In the genomic region with DNA sequence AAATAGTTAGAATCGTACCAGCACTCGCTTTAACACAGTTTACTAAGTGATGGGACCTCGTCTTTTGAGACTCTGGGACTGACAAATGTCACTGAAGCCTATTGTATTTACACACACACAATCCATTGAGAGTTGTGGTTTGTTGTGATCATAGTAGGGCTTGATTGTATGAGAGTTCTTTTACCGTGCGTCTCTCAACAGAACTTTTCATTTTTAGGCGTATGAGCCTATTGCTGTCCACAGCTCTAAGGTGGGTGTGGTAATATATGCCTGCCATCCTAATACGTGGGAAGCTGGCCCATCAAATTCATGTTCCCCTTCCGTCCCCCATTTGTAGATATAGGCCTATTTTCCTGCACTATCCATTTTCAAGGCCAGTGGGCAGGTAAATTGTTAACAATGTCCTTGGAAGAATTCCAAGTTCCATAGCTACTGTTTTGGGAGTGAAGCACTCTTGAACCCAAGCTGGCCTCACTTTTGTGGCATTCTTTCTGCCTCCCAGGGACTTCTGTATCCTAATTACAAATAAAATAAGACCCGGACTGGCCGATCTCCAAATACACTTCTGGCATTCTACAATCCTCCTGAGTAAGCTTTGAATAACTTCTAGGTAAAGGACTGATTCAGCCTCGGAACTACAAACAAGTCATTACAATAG, we compare ENCODE assay signal across 8 mouse cellular contexts. TPM values are rescaled to one million over a fixed set of nuclear protein-coding genes. Genes with fewer than 3 reads are reported as not detected.
DNase-seq lines count a peak whose midpoint lies in the region; ATAC-seq and TF ChIP-seq lines count a peak whose summit lies in the region.

No protein-coding gene starts in this region.

- peaks cover 9% of the 10 kb centered on the region for H3K4me1 ChIP-seq in heart, adult 2 months (ENCODE audit: control insufficient read depth, insufficient read depth, low read length)
- peaks cover 18% of the 10 kb centered on the region for H3K4me1 ChIP-seq in embryonic facial prominence, embryonic 14.5 days (ENCODE audit: control insufficient read depth, insufficient read depth, low read length)

- H3K27me3 ChIP-seq in heart, adult 2 months (ENCODE audit: control insufficient read depth, insufficient read depth, low read length): no peaks in the 10 kb centered on the region
- H3K27me3 ChIP-seq in embryonic facial prominence, embryonic 14.5 days (replicated peaks; ENCODE audit: control insufficient read depth, insufficient read depth, low read length): no peaks in the 10 kb centered on the region

- peak overlapping the region; percentile 76 for H3K4me2 ChIP-seq in embryonic facial prominence, embryonic 14.5 days (ENCODE audit: low read depth, low read length)

- ATAC-seq in embryonic facial prominence, embryonic 14.5 days (ENCODE audit: low read depth): no peak

- no peaks in the 10 kb centered on the region for H3K79me2 ChIP-seq in heart, adult 2 months (replicated peaks; ENCODE audit: control insufficient read depth, insufficient read depth, low read length)

- H3K4me3 ChIP-seq in heart, adult 2 months: peak overlapping the region; percentile 51
- peak overlapping the region; percentile 68 for H3K4me3 ChIP-seq in embryonic facial prominence, embryonic 14.5 days (ENCODE audit: low read depth, low read length)

- H3K9ac ChIP-seq in heart, adult 2 months (ENCODE audit: low read depth, low read length): no peak overlapping the region
- H3K9ac ChIP-seq in embryonic facial prominence, embryonic 14.5 days (ENCODE audit: low read depth, low read length): peak overlapping the region; percentile 61

- TF ChIP-seq POLR2A in heart, adult 2 months (IDR thresholded peaks at IDR 0.05; ENCODE audit: insufficient read depth, low read depth, low read length): no peak

- H3K36me3 ChIP-seq in heart, adult 2 months (ENCODE audit: control insufficient read depth, insufficient read depth, low read length): peaks cover 5% of the 10 kb centered on the region
- H3K36me3 ChIP-seq in embryonic facial prominence, embryonic 14.5 days (ENCODE audit: control insufficient read depth, insufficient read depth, low read length): no peaks in the 10 kb centered on the region

- no peak for DNase-seq in heart, adult 2 months
- no peak for DNase-seq in heart, postnatal 25 days (ENCODE audit: low spot score)
- no peak for DNase-seq in embryonic facial prominence, embryonic 14.5 days (ENCODE audit: low spot score)
- peak; percentile 77 for DNase-seq in kidney, adult 9 months
- peak; percentile 73 for DNase-seq in lung, postnatal 14 days
- DNase-seq in right cerebral cortex, postnatal 25 days: no peak
- no peak for DNase-seq in left cerebral cortex, adult 11 months (ENCODE audit: low spot score)
- DNase-seq in right cerebral cortex, postnatal 14 days: no peak

- H3K9me3 ChIP-seq in embryonic facial prominence, embryonic 14.5 days (ENCODE audit: control insufficient read depth, low read length): no peaks in the 10 kb centered on the region

- TF ChIP-seq CTCF in heart, adult 2 months (IDR thresholded peaks at IDR 0.05): no peak

- TF ChIP-seq EP300 in heart, adult 2 months (IDR thresholded peaks at IDR 0.05; ENCODE audit: insufficient read depth, low read depth, low read length): no peak

- intact Hi-C loops in heart, adult 2 months (cut with DNase I): no loop called here
- intact Hi-C loops in heart, postnatal 25 days (cut with DNase I): loop anchor here (5.0 kb wide), 1 partner anchor 33 kb away; a partner anchor contains a TSS

- peak overlapping the region; percentile 93 for H3K27ac ChIP-seq in heart, adult 2 months
- H3K27ac ChIP-seq in embryonic facial prominence, embryonic 14.5 days (replicated peaks; ENCODE audit: low read depth, low read length): peak overlapping the region; percentile 94

- WGBS in heart, adult 2 months: 40% methylated on average over 11 of the region's 11 CpGs
- 51% methylated on average over 11 of the region's 11 CpGs for WGBS in embryonic facial prominence, embryonic 14.5 days

RNA-seq across cellular contexts. Expression of a gene that starts 0.8 kb away (rescaled TPM):
- total RNA-seq in heart, adult 2 months (2021): 10 to 100 TPM; 22.9 to 26.3 TPM
- 15.2 and 21.8 TPM in 2 replicates for polyA plus RNA-seq in heart, adult 2 months (2012; rRNA removed)
- 10 to 100 TPM; 25.2 to 26.9 TPM for total RNA-seq in heart, postnatal 25 days (2021)
- 26.0 and 31.8 TPM in 2 replicates for polyA plus RNA-seq in embryonic facial prominence, embryonic 14.5 days (2014; fragmentation: Nextera tagmentation; extraction: Ambion mirVana)

RNA-seq across cellular contexts. Expression of a gene that starts 31.5 kb away (rescaled TPM):
- total RNA-seq in heart, adult 2 months (2021): 10 to 100 TPM; 16.1 to 16.3 TPM
- polyA plus RNA-seq in heart, adult 2 months (2012; rRNA removed): 35.0 and 47.5 TPM in 2 replicates
- 10 to 100 TPM; 17.2 to 18.8 TPM for total RNA-seq in heart, postnatal 25 days (2021)
- 6.7 and 8.2 TPM in 2 replicates for polyA plus RNA-seq in embryonic facial prominence, embryonic 14.5 days (2014; fragmentation: Nextera tagmentation; extraction: Ambion mirVana)

RNA-seq across cellular contexts. Expression of a gene that starts 41.7 kb away (rescaled TPM):
- 10 to 100 TPM; 30.6 to 32.2 TPM for total RNA-seq in heart, adult 2 months (2021)
- 13.9 and 24.9 TPM in 2 replicates for polyA plus RNA-seq in heart, adult 2 months (2012; rRNA removed)
- total RNA-seq in heart, postnatal 25 days (2021): 10 to 100 TPM; 31.5 to 33.4 TPM
- polyA plus RNA-seq in embryonic facial prominence, embryonic 14.5 days (2014; fragmentation: Nextera tagmentation; extraction: Ambion mirVana): 137 and 166 TPM in 2 replicates

RNA-seq across cellular contexts. Expression of a gene that starts 44.5 kb away (rescaled TPM):
- total RNA-seq in heart, adult 2 months (2021): 1 to 10 TPM in 1 of 2 experiments, under 1 TPM in 1; 0.76 to 1.1 TPM
- 2.2 and 3.7 TPM in 2 replicates for polyA plus RNA-seq in heart, adult 2 months (2012; rRNA removed)
- total RNA-seq in heart, postnatal 25 days (2021): 1 to 10 TPM in 1 of 2 experiments, under 1 TPM in 1; 0.78 to 1.4 TPM
- polyA plus RNA-seq in embryonic facial prominence, embryonic 14.5 days (2014; fragmentation: Nextera tagmentation; extraction: Ambion mirVana): 24.3 and 26.2 TPM in 2 replicates

RNA-seq across cellular contexts. Expression of a gene that starts 56.6 kb away (rescaled TPM):
- total RNA-seq in heart, adult 2 months (2021): 10 to 100 TPM; 60.0 to 71.3 TPM
- 50.7 and 89.1 TPM in 2 replicates for polyA plus RNA-seq in heart, adult 2 months (2012; rRNA removed)
- total RNA-seq in heart, postnatal 25 days (2021): 10 to 100 TPM; 59.5 to 62.6 TPM
- 79.6 and 89.9 TPM in 2 replicates for polyA plus RNA-seq in embryonic facial prominence, embryonic 14.5 days (2014; fragmentation: Nextera tagmentation; extraction: Ambion mirVana)

Comparison
In these comparisons a context has a peak if more than half of its experiments do, and no peak if none do; other contexts are left out.
1. DNase-seq: peak in kidney, adult 9 months (single experiment) and lung, postnatal 14 days (single experiment); none in heart, adult 2 months (0 of 2), heart, postnatal 25 days (single experiment), embryonic facial prominence, embryonic 14.5 days (single experiment), right cerebral cortex, postnatal 25 days (single experiment), left cerebral cortex, adult 11 months (single experiment) and right cerebral cortex, postnatal 14 days (single experiment).